Comparison of ENCODE assay signal across 29 mouse cellular contexts in genomic region chr11:36746286-36746685, GRCm38 (mm10).
DNase-seq lines count a peak whose midpoint lies in the region; ATAC-seq and TF ChIP-seq lines count a peak whose summit lies in the region.
"Had no signal": no experiment of that assay in that cellular context is flagged by ENCODE, and none has a peak within 500 bp of the region (broad histone marks: within the 10 kb centered on the region; RNA-seq: fewer than 3 reads in every experiment).

No protein-coding gene starts in this region.

- no peak overlapping the region for H3K9ac ChIP-seq in ES-E14 (ENCODE audit: insufficient read depth, low read depth, low read length, poor library complexity, severe bottlenecking)
- no peak overlapping the region for H3K9ac ChIP-seq in liver, embryonic 12.5 days
- H3K9ac ChIP-seq: embryonic facial prominence, embryonic 12.5 days; embryonic facial prominence, embryonic 15.5 days; forebrain, embryonic 15.5 days; heart, embryonic 12.5 days; heart, embryonic 15.5 days; hindbrain, embryonic 14.5 days had no signal

- no peak overlapping the region for H3K4me3 ChIP-seq in ES-E14 (ENCODE audit: insufficient read depth in 1 of 2, low read depth in 1 of 2, low read length in 2 of 2, poor library complexity in 1 of 2, severe bottlenecking in 1 of 2)
- H3K4me3 ChIP-seq in liver, embryonic 12.5 days = no peak overlapping the region
- H3K4me3 ChIP-seq: embryonic facial prominence, embryonic 12.5 days; embryonic facial prominence, embryonic 15.5 days; forebrain, embryonic 15.5 days; gastrocnemius, adult 2 months; heart, embryonic 12.5 days; heart, embryonic 15.5 days; hindbrain, embryonic 10.5 days had no signal

- no peak for TF ChIP-seq POLR2A in brain, embryonic 14.5 days (IDR thresholded peaks at IDR 0.05; ENCODE audit: borderline replicate concordance, extremely low read depth, insufficient read depth, insufficient read length, poor library complexity, severe bottlenecking)

- DNase-seq in embryo, embryonic 11 days = peak; percentile 14
- no peak for DNase-seq in embryo, embryonic 9.5 days (ENCODE audit: extremely low spot score)
- no peak for DNase-seq in ES-E14 (ENCODE audit: low read depth, low spot score)
- DNase-seq in brain, embryonic 14.5 days (ENCODE audit: low read depth) = peak; percentile 46
- DNase-seq in retina, embryonic 14.5 days (ENCODE audit: low spot score) = peak; percentile 63
- DNase-seq in right cerebral cortex, postnatal 10 days (ENCODE audit: low spot score in 2 of 2) = no peak
- DNase-seq in heart, adult 18-20 months = no peak
- DNase-seq: adrenal gland, adult 2 months; adrenal gland, postnatal 14 days; cerebellum, adult 18-20 months; cerebellum, adult 9-10 months; cerebellum, postnatal 14 days; gastrocnemius, adult 2 months; gastrocnemius, postnatal 14 days; heart, adult 11 months; heart, postnatal 10 days; heart, postnatal 36 days had no signal

- no peak overlapping the region for H3K27ac ChIP-seq in ES-E14 (ENCODE audit: insufficient read depth, low read depth, low read length, poor library complexity, severe bottlenecking)
- no peak overlapping the region for H3K27ac ChIP-seq in liver, embryonic 12.5 days
- H3K27ac ChIP-seq: embryonic facial prominence, embryonic 12.5 days; embryonic facial prominence, embryonic 15.5 days; forebrain, embryonic 15.5 days; gastrocnemius, adult 2 months; heart, embryonic 15.5 days; hindbrain, embryonic 10.5 days; hindbrain, embryonic 14.5 days; hindbrain, postnatal 0 days had no signal

- no peak for TF ChIP-seq CTCF in brain, embryonic 14.5 days (IDR thresholded peaks at IDR 0.05; ENCODE audit: borderline replicate concordance, extremely low read depth, insufficient read depth, insufficient read length)

- H3K4me1 ChIP-seq in ES-E14 (ENCODE audit: control insufficient read depth in 2 of 2, insufficient read depth in 2 of 2, low read length in 2 of 2, poor library complexity in 1 of 2) = no peaks in the 10 kb centered on the region
- H3K4me1 ChIP-seq in liver, embryonic 12.5 days = no peaks in the 10 kb centered on the region
- H3K4me1 ChIP-seq: embryonic facial prominence, embryonic 12.5 days; embryonic facial prominence, embryonic 15.5 days; forebrain, embryonic 15.5 days; heart, embryonic 15.5 days; hindbrain, embryonic 10.5 days had no signal

- ATAC-seq in liver, embryonic 12.5 days = no peak
- ATAC-seq: forebrain, embryonic 15.5 days; hindbrain, postnatal 0 days; inflammation-experienced regulatory T-cells, adult 6 months; intestine, embryonic 16.5 days had no signal

- H3K27me3 ChIP-seq in liver, embryonic 12.5 days (replicated peaks) = no peaks in the 10 kb centered on the region
- H3K27me3 ChIP-seq: embryonic facial prominence, embryonic 12.5 days; embryonic facial prominence, embryonic 15.5 days; forebrain, embryonic 15.5 days; heart, embryonic 12.5 days; heart, embryonic 15.5 days had no signal

- WGBS in liver, embryonic 12.5 days (ENCODE audit: insufficient replicate concordance) = 81% methylated on average over 4 of the region's 4 CpGs

- H3K4me2 ChIP-seq in liver, embryonic 12.5 days = no peak overlapping the region
- H3K4me2 ChIP-seq: embryonic facial prominence, embryonic 12.5 days; embryonic facial prominence, embryonic 15.5 days; forebrain, embryonic 15.5 days; heart, embryonic 12.5 days; heart, embryonic 15.5 days; hindbrain, embryonic 14.5 days had no signal

- H3K36me3 ChIP-seq in ES-E14 (ENCODE audit: control insufficient read depth, insufficient read depth, low read length, poor library complexity, severe bottlenecking) = no peaks in the 10 kb centered on the region
- no peaks in the 10 kb centered on the region for H3K36me3 ChIP-seq in liver, embryonic 12.5 days
- H3K36me3 ChIP-seq: embryonic facial prominence, embryonic 12.5 days; embryonic facial prominence, embryonic 15.5 days; forebrain, embryonic 15.5 days; G1E; heart, embryonic 12.5 days; heart, embryonic 15.5 days; hindbrain, embryonic 10.5 days had no signal

- in situ Hi-C loops in ES-E14 (cut with MboI; ENCODE audit: low sequenced_read_pairs in 2 of 2, unreplicated experiment in 2 of 2) = no loop called here

- H3K9me3 ChIP-seq in ES-E14 (ENCODE audit: control insufficient read depth, insufficient read depth, low read depth, low read length) = no peaks in the 10 kb centered on the region
- no peaks in the 10 kb centered on the region for H3K9me3 ChIP-seq in liver, embryonic 12.5 days (replicated peaks)
- H3K9me3 ChIP-seq: embryonic facial prominence, embryonic 12.5 days; embryonic facial prominence, embryonic 15.5 days; forebrain, embryonic 15.5 days; heart, embryonic 12.5 days; heart, embryonic 15.5 days; hindbrain, embryonic 10.5 days had no signal

TF ChIP-seq in ES-E14, 5 proteins besides CTCF, POLR2A, EP300 and RAD21:
- no peak for TF ChIP-seq ZNF384 (IDR thresholded peaks at IDR 0.05; ENCODE audit: low read depth, low read length)
- TF ChIP-seq HCFC1 (IDR thresholded peaks at IDR 0.05; ENCODE audit: borderline replicate concordance, insufficient read depth, low read length) = no peak
- TF ChIP-seq CHD2 (IDR thresholded peaks at IDR 0.05; ENCODE audit: low read depth, low read length) = no peak
- peak; percentile 54; the same call in 1 of the 2 replicates for TF ChIP-seq MAFK (IDR thresholded peaks at IDR 0.05; ENCODE audit: insufficient read depth, low read depth, low read length)
- TF ChIP-seq ZC3H11A (IDR thresholded peaks at IDR 0.05; ENCODE audit: borderline replicate concordance, low read depth, low read length) = no peak

Comparison
In these comparisons a context has a peak if more than half of its experiments do, and no peak if none do; other contexts are left out.
1. DNase-seq: peak in embryo, embryonic 11 days (single experiment), brain, embryonic 14.5 days (single experiment) and retina, embryonic 14.5 days (single experiment); none in embryo, embryonic 9.5 days (single experiment), ES-E14 (single experiment), right cerebral cortex, postnatal 10 days (0 of 2) and heart, adult 18-20 months (0 of 2).